Mouse (Mus musculus) NIH3T3 (cell line): Measurements from ENCODE around the gene Zfp318.

ENCODE experiments used
- DNase-seq: peaks from one replicate; pipeline ENCODE4 v3.0.0-alpha.2; 2012; ENCODE audit warnings: low read depth

Gene Zfp318

GRCm38 (mm10) chr17:46383294-46384060 is at the start of gene Zfp318:
Gene Zfp318 (plus strand): TSS chr17:46383731.
- DNase-seq: peak; percentile 98

DNA sequence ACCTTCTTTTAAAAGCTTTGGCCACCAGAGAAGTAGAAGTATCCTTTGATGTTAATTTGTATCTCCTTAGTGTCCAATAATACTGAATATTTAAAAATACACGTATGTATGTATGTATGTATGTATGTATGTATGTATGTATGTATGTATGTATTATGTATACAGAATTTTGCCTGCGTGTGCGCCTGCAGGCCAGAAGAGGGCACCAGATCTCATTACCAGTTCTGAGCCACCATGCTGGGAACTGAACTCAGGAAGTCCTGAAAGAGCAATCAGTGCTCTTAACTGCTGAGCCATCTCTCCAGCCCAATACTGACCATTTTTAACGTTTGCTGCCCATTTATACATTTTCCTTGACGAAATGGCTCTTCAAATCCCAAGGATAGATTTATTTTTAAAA is 47.1 kb upstream of the Zfp318 start:
- peak; percentile 71 for DNase-seq

- DNase-seq: no peak
Measured at GRCm38 (mm10) chr17:46341208-46341607, 42.3 kb upstream of the Zfp318 start.

GRCm38 (mm10) chr17:46351026-46351700 is 32.4 kb upstream of the Zfp318 start:
- no peak for DNase-seq

- peak; percentile 57 for DNase-seq
Measured at GRCm38 (mm10) chr17:46371783-46372182, 11.7 kb upstream of the Zfp318 start.

DNA sequence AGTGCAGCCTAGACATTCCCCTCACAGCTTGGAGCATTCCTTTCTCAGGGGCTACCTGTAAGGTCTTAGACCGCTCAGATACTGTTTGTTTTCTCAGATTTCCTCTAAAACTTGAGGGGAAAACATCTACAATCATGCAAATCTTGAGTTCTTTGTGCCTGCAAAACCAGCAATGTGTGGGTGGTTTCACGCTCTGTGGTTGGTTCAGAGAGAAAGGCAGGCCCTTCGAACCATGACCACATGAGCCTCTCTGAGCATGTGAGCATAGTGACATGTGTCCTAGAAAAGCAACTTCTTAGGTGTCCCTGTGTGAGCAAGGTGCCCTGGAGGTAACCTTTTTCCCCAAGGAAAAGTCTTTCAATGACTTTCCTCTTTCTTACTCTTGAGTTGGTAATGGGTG is 5.0 kb upstream of the Zfp318 start:
- no peak for DNase-seq

DNA sequence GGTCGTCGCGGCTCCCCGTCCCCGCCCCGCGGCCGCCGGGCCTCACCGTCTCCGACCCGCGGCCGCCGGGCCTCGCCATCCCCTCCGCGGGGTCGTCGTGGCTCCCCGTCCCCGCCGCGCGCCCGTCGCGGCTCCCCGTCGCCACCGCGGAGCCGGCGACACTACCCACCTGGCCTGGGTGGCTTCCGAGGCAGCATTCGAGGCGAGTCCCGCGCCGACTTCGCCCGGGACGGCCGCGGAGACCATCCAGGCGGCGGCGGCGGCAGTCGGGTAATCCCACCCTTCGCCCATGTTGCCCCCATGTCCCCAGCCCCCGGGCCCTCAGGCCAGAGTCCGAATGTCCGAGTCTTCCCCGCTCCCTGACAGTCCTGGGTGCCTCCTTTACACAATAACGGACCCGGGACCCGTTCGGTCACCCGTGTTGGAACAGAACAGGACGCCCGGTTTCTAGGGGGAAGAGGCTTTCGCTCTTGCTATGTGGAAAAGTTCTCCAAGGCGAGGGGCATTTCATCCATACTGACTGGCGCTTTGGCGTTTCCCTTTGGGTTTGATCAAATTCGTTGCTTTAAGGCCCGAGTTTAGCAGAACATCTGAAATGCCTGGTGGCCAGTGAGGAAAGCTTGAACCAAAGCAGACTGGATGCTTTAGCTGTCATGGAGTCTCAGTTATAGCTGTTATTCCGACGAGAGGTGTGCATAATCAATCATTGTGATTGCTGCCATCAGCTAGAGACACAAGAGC is 700 bp downstream of the Zfp318 start:
- peak; percentile 39 for DNase-seq

GRCm38 (mm10) chr17:46388200-46388599 is 4.7 kb downstream of the Zfp318 start:
- DNase-seq: no peak

- peak; percentile 80 for DNase-seq
Measured at GRCm38 (mm10) chr17:46393012-46393411, 9.5 kb downstream of the Zfp318 start.

GRCm38 (mm10) chr17:46394631-46395030 is 11.1 kb downstream of the Zfp318 start:
- no peak for DNase-seq

DNA sequence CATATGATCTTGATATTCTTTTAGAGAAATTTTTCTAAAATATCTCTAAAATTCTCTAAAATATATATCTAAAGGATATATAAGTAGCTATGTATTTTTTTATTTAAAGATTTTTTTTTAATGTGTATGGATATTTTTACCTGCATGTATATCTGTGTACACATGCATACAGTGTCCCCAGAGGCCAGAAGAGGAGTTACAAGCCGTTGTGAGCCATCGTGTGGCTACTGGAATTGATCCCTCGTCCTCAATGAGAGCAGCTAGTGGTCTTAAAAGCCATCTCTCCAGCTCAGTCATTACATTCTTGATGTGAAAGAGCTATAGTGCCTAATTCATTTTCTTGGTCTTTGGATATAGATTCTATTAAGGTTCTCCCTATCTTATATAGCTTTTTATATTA is 24.9 kb downstream of the Zfp318 start:
- peak; percentile 20 for DNase-seq

- peak; percentile 63 for DNase-seq
Measured at GRCm38 (mm10) chr17:46418628-46419027, 35.1 kb downstream of the Zfp318 start.

DNA sequence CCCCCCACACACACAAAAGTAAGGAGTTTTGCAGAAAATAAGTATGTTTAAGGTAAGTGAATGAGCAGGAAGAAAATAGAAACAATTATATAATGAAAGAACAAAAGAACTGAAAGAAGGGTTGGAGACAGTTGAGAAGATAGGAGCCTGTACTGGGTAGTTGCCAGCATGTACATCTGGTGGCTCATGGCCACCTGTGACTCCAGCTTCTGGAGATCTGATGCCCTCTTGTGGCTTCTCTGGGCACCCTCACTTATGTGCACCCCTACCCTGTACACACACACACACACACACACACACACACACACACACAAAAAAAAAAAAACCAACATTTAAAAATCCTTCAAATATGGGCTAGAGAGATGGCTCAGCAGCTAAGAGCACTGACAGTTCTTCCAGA is 36.2 kb downstream of the Zfp318 start:
- peak; percentile 18 for DNase-seq

- no peak for DNase-seq
Measured at GRCm38 (mm10) chr17:46426496-46426895, 43.0 kb downstream of the Zfp318 start.

DNA sequence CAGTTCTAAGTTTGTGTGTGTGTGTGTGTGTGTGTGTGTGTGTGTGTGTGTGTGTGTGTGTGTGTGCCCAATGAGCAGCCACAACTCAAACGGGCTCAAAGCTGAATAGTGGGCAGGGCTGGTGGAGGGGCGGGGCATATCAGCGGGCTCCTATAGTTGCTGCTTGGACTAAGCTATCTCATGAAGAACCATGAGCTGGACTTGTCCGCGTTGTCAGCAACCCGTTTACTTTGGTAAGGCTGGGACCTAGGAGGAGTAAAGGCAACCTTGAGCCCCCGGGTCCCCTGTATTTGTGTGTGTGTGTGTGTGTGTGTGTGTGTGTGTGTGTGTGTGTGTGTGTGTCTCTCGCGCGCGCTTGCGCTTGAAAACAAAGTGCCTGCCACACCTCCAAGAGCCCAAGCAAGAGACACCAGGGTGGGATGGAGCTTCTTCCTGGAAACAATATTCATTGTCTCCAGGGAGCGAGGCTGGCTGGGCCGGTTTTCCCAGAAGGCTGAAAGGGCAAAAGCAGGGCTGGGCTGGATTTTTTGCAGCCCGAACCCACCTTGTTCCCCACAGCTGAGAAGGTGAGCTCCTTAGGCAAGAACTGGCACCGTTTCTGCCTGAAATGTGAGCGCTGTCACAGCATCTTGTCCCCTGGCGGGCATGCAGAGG is 45.4 kb downstream of the Zfp318 start, which contains the start of gene Crip3:
Gene Crip3, plus strand, starts transcription at position 166 of the 654 bp plus-strand sequence.
- no peak for DNase-seq

DNA sequence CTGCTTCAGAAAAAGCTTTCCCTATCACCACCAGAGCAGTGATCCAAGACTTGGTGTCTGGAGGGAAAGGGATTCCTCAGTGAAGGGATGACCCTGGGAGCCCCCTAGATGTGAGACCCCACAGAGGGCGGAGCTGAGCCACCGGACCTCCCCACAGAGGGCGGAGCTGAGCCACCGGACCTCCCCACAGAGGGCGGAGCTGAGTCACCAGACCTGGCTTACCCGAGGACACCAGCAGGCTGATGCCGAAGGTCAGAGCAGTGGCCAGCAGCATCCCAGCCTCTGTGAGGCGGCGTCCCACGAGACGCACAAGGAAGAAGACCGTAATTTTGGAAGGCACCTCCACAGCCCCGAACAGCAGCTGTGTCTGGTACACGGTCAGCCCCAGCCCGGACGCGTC is 50.1 kb downstream of the Zfp318 start:
- no peak for DNase-seq

DNA sequence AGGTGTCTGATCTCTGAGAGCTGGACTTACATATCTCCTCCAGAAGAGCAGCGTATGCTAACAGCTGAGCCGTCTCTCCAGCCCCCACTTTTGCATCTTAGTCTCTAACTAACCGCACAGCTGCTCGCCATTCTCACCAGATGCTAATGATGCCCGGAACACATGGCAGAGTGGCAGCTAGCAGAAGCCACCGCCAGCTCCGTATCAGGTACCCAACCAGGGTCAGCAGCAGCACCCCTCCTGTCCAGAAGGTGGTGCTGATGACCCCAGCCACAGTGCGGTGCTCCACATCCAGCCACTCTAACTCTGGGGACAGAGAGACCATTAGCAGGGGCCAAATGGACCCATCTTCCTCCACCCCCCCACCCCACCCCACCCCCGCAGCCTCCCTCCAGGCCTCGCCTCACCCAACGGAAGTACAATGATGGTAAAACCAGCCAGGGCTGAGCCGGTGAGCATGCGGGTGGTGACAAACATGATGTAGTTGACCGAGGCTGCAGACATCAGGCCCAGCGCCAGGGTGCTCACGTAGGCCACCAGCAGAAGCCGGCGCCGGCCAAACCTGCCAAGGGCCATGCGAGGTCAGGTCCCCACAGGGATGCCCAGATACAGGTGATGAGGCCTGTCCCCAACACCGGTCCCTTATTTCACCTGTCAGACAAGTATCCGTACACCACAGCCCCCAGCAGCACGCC is 53.3 kb downstream of the Zfp318 start:
- DNase-seq: no peak

DNA sequence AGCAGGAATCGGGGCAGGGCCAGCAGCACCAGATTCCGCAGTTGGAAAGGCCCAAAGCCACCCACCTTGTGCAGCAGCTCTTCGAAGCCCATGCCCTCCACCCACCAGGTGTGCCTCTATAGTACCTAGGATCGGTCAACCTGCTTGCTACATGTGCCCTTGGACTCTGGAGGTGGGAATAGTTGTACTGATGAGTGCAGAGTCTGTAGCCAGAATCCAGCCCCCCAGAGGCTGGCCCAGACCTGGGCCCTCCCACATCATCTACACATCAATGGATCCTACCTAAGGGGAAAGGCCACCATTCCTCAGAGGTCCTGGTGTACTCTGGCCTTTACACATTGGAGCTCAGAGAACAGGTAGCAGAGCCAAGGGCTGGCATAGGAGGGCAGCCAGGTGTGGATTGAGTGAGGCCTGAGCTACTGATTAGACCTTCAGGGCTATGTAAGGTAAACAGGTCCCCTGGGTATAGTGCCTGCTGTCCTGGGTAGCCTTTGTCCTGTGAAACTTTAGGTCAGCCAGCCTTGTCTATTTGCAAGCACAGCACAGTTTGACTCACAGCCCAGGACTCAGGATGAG is 54.9 kb downstream of the Zfp318 start, which contains the start of gene Slc22a7:
Gene Slc22a7, minus strand, starts transcription at position 160 of the 576 bp plus-strand sequence.
- DNase-seq: no peak

DNA sequence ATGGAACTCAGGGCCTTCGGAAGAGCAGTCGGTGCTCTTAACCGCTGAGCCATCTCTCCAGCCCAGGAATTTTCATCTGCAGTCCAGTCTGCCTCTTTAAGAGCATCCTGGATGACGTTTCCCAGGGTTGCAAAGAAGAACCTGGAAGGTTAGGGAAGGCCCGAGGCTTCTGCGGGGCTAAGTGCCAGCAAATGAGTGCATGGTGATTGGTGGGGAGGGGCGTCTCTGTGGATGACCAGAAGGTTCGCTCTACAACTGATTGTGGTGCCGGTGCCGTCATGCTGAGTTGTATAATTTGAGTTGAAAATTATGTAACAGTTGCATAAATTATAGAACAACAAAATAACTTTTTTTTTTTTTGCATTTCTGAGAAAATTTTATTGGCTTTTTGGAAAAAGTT is 55.6 kb downstream of the Zfp318 start:
- DNase-seq: no peak

GRCm38 (mm10) chr17:46444839-46445579 is 61.5 kb downstream of the Zfp318 start:
- no peak for DNase-seq
